Mouse (Mus musculus) monocyte, adult 5-6 weeks (primary cell): ENCODE data around the gene Usp37. TPM values are rescaled to one million over a fixed set of nuclear protein-coding genes. Genes with fewer than 3 reads are reported as not detected.

Experiments
- ATAC-seq: fragments of 153-309, 156-312 bp; replicated peaks from 2 replicates; pipeline ENCODE4 v1.8.0; 2017; ENCODE audit warnings: mild to moderate bottlenecking; ENCODE audit not compliant: low TSS enrichment, insufficient number of reproducible peaks, severe bottlenecking, poor library complexity, low FRiP score
- total RNA-seq: library from RNA; stranded (forward); fragments of 200-1000, 200-491, 200-594 nt; gene quantifications from 3 replicates; pipeline ENCODE4 v1.2.3, GENCODE M21; 2017

Usp37 gene
- total RNA-seq, 1 experiment from 2014 or later, result 19.4 TPM

DNA sequence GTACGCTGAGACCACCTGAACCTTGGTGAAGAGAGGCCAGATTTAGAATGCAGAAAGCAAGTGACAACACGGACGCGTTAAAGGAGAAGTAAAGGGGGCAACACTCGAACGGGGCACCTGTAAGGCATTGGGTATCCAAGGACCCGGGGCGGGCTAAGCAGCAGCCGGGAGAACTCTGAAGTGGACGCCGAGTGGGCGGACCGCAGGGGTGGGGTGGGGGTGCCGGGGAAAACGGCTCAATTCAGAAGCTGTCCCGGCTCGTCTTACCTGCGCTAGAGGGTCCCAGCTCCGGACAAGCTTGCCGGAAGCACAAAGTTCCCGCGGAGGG lies 38.7 kb downstream of the Usp37 start:
- ATAC-seq, result peak; percentile 3; the same call in 1 of the 2 replicates

DNA sequence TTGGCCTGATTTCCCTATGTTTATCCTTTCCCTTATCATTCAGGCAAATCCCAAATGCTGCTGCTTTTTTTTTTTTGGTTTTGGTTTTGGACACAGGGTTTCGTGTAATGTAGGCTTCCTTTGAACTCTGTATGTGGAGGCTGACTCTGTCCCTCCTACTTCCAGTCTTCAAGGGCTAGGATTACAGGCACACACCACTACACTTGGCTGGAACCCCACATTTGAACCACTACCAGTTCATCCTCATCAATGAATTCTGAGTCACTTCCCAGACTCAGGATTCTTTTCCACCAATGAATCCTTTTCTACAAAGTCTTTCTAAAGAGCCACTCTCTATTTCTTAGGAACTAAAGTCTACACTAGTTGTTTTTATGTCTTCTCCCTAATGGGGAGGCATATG lies 43.0 kb downstream of the Usp37 start:
- ATAC-seq, result no peak

DNA sequence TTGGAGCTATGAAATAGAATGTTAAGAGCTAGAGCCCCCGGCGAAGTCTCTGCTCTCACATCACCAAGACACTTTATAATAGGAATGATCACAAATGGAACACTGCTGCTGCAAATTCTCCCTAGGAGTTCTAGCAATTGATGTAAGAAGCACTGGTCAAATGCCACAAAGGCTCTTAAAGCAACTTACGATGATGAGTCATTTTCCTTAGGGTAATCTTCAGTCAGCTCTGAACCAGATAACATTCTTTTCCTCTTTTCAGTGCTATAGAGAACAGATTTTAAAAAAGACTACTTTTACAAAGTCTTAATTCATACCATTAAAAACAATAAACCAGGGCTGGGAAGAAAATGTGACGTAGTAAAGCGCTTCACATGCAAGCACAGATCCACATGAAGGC lies 58.3 kb downstream of the Usp37 start:
- no peak for ATAC-seq

DNA sequence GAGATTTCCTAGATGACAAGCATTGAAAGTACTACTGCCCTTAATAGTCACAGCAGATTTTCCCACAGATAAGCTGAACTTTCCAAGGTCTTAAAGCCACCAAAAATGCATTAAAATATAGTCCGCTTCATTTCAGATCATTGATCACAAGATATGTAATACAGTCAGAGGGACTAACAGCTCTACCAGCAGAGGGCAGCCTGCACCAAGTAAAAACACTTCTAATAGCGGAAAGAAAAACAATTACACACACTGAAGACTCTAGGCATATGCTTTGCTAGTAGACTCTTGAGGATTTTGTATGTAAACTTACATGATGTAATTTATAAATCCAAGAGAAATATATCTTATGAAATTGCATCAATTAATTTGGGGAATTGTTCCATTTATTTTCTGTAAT lies 83.8 kb downstream of the Usp37 start:
- ATAC-seq, result no peak

DNA sequence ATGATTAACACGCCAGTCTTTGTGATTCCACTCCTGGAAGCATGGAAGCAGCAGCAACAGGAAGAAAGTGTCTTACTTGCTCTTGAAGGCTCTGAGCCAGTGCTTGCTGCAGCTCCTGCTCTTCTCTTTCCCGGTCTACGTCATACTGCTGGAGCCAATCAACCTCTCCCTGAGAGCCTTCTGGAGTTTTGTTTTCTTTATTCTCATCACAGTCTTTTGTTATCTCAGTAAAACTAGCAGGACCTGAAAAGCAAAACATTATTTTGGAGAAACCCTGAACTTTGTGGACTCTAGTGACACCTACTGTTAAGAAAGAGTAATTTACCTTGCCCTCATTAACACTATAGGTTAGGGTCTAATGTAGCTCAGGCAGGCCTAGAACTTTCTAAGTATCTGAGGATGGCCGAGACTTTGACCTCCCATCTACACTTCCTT lies 91.5 kb downstream of the Usp37 start:
- ATAC-seq, result peak; percentile 82

DNA sequence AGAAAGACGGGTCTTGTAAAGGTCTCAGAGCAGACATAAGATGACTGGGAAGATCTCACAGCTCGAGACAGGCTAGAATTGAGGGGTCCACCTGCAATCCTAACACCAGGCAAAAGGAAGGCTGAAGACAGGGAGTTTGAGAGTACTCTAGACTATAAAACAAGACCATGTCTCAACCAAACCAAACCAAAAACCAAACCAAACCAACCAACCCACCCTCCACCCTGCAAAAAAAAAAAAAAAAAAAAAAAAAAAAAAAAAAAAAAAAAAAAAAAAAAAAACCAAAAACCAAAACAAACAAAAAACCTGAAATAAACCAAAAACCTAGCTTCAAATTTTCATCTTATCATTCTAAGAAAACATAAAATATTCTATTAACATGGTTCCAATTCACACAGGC lies 99.5 kb downstream of the Usp37 start:
- ATAC-seq, result no peak

DNA sequence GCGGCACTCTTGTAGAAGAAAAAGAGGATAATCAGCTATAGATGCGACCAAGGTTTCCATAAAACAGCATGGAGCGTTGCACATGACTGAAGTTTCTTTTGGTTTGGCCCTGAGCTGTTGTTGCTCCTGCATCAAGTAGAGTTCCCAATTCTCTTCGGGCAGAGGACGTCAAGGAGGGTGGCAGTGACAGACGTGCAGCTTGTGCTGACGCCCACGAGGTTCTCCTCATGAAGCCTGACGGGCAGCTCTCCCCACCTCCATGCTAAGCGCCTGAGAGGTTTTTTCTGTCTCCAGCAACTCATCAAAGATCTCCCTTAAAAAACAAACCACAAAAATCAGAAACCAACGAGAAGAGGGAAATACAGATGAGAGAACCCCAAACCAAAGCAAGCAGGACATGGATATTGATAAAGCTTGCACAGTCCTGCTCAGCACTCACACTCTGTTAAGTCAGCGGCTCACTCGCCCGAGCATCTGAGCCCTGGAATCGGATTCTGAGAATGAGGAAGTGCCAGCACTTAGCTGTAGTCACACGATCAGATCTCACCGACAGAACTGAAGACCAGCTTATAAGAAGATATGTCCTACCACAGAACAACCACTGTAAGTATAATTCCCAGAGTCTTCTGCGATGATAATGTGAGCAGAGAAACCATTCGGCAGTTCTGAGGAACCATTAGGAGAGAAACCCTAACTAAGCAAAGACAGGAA lies 104.8 kb downstream of the Usp37 start:
- ATAC-seq, result no peak

DNA sequence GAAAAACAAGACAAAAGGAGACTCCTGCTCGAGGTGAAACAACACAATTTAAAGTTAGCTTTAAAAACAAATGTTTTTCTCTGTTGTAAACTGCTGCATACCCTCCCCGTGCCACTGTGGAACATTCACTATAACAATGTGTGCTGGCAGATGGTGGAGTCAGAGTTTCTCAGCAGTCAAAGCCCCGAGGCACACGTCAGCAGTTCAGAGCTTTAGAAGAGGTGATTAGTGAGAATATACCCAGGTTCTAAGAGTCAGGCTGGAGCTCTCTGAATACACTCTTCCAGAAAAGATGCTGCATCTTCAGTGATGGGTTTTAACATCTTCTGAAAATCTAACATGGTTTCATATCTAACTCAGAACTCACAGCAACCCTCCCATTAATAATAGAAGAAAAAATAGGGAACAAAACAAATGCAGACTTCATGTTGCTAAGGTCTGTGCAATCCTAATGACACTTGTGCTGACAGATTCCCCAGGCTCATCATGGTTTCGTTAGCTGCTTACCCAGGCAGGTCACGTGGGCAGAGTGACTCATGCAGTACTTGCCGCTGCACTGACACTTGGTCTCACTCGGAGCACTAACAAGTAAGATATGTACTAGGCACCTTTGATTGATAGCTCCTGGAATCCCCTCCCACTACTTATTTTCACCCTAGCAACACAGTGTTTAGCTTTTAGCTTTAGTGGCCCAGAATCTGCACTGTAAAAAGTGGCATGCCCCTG lies 106.2 kb downstream of the Usp37 start:
- peak; percentile 49; the same call in 1 of the 2 replicates for ATAC-seq

DNA sequence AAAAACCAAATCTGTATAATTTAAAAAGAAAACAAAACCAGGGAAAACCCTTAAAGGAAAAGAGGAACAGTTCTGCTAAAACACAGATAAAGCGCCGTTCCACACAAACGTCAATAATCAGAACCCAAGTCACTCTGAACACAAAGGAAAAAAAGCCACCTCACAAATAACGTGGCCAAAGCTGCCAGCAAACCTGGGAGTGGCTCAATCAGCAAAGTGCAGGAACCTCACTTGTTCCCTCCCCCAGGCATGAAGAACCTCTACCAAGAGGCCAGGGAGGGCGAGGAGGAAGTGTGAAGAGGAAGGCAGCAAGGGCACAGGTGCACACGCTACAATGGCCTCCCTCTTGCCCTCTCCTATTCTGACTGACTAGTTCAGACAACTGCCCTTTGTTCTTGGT lies 108.5 kb downstream of the Usp37 start:
- peak; percentile 73; the same call in 1 of the 2 replicates for ATAC-seq

DNA sequence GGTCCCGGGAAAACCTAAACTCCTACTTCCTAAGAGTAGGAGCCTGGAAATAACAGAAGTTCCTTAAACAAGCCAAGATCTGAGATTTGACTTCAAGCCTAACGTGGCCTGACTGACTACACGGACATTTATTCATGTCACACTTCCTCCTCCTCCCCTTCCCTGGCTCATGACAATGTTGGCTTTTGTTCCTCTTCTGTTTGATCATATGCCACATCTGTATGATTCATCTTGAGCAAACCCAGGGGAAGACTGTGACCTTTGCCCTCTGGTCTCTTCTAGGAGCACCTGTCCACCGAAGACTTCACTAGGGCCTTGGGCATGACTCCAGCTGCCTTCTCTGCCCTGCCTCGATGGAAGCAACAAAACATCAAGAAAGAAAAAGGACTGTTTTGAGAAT lies 109.5 kb downstream of the Usp37 start:
- ATAC-seq, result peak; percentile 87

DNA sequence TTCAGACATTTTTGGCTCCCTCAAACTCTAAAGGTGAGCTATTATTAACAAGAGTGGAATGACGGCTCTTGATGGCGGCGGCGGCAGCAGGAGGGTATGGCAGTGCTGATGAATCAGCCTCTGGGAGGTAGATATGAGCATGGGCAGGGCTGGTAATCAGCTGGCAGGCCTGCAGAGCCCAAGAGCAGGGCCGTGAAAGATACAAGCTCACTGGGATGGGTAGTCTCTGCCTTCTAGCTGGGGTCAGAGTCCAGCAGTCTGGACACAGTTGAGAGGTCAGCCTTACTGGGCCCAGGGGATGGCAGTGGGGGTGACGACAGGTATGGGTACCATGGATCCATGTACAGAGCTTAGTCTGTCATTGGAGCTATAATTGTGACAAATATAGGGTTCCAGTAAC lies 110.9 kb downstream of the Usp37 start:
- no peak for ATAC-seq

DNA sequence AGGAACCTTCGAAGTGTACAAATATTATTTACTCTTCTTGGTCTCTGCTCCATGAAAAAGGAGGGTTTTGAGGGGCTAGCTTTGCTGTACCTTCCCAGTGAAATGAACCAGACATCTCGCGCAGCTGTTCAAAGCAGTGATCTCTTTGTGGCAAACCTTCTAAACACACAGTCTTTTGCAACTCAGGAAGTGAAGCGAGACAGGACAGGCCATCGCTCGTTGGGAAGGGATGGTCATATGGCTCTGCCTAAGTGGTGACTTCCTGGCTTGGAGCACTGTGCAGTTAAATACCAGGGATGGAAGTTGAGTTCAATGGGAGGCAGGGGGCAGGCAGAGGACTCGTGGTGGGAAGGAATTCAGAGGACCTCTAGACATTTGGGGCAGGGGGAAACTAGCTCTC lies 118.2 kb downstream of the Usp37 start:
- no peak for ATAC-seq

DNA sequence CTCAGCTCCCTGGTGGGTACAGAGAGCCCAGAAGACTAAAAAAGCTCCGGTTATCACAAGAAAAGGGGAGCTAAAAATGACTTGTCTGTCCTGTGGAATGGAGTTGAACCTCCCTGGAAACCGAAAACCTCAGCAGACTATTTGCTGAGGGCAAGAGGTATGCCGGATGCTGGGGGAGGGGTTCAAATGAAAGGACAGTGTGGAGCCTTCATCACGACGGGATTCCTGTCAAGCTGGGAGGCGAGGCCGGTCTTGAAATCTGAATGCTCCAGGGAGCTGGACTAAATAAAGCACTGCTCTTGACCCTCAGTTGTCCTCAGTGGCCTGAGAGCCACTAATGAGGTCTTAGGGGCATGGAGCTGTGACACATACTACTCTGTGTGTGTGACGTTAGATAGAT lies 120.9 kb downstream of the Usp37 start:
- no peak for ATAC-seq

DNA sequence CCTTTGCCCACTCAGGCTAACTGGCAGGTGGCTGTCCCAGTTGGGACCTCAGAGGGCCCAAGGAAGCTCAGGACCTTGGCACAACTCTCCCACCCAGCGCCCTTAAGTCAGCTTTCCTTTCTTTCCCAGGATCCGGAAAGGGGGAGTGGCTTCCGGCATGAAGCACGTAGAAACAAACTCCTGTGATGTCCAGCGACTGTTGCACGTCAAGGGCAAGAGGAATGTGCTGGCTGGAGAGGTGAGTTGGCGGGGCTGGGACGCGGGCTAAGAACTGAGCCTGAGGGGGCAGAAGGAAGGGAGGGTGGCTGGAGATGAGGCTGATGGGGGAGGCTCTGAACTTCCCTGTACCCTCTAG lies 124.7 kb downstream of the Usp37 start:
- no peak for ATAC-seq

DNA sequence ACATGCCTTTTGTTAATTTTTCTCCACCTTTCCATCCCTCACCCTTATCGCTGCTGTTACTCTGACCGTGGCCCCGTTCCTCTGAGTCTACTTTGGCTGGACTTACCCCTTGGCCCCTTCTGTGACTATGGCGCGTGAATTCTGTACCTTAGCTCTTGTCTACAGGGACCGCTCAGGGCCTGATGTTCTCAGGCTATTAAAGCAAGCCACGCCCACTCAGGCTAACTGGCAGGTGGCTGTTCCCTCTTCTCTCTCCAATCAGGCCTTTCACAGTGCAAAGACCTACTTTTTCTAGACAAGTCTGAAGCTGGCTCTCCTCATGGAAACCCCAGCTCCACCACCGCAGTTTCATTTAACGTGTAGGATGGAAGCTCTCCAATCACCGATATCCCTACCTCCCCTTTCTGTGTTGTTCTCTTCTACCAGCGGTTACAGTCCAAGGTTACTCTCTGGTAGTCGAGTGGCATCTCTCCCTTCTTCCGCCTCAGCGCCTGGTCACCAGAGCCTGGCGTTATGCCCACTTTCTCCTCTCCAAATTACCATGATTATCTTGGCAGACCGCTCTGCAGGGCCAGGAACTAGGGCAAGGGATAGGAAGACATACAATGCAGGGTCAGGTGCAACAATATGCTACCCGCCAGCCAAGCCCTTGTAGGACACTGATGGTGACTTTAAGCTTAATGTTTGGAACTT lies 125.2 kb downstream of the Usp37 start:
- no peak for ATAC-seq

DNA sequence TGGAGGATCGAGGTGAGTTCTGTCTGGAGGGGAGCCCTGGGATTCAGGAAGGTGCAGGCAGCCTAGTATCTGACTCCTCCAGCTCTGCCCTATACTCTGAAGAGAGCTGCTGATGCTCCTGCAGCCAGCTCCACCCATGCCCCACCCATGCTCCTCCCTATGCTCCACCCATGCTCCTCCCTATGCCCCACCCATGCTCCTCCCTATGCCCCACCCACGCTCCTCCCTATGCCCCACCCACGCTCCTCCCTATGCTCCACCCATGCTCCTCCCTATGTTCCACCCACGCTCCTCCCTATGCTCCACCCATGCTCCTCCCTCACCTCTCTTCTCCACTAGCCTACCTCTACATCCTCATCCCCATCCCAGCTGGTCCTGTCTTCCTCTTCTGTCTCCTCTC lies 128.9 kb downstream of the Usp37 start:
- no peak for ATAC-seq

DNA sequence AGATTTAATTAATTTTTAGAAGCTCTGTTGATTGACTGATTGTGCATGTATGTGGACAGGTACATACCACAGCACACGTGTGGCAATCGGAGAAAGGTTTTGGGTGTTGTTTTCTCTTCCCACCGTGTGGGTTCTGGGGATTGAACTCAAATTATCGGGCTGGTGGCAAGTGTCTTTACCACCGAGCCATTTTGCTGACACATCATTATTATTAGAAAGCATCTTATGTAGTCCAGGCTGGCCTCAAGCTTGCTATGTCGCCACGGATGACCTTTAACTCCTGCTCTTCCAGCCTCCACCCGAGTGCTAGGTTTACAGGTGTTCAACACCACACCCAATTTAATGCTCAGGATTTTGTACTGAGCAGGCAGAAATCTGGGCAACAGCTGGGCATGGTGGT lies 131.4 kb downstream of the Usp37 start:
- ATAC-seq, result no peak

DNA sequence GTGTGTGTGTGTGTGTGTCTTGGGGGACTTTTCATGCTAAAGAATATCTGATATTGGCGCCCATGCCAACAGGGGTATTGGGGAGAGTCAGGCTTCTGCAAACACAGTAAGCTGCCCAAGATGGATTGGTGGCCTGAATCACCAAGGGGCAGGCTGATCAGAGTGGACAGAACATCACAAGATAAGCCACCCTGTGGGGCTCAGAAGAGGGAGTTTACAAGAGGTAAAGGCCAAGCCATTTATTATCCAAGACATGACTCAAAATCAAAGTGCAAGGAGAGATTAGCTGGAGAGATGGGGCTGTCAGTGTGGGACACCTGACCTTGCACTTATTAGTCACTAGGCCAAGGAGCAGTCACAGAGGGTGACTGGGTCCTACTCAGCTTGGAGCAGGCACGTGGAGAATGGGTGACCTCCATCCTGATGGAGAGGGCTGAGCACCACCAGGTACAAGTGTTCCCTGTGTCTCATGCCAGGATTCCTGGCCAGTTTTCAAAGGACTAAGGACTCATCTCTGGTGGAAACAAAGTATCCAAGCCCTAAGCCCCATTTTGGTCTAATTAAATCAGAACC lies 132.2 kb downstream of the Usp37 start:
- no peak for ATAC-seq

DNA sequence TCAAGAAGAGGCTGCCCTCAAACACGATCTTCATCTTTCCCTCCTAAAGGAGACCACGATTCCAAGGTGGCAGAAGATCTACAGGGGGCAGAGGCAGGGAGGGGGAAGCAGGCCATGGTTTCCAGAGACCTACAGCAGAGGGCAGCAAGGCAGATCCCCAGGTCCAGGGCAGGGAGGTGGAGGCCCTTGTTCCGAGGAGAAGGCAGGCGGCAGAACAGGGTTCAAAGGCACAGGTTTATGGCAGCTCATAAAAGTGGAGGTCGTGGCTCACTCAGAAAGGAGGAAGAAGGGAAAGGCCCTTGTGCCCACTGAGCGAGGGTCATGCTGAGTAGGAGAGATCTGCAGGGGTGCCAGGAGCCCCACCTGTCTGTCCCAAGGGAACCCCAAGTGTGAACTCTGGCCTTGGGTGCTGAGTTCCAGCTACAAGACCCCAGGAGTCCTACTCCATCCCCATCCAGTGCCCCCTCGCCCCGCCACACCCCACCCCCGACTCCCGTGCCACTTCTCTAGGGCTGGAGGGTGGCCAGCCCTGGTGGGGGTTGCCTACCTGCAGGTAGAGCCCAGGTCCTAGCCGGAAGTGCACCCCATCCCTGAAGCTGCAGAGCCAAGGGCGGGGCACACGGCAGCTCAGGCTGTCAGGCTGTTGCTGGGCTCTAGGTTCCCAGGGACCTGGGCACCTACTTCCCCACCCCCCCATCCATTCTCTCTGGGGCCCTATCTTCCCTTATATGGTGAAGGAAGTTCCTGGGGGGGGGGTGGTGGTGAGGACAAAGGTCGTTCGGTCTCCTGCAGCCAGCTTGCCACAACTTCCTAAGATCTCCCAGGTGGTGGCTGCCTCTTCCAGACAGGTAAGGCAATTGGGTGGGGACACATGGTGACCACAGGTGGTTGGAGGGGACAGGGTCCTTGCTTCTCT lies 135.2 kb downstream of the Usp37 start, which contains the start of gene Vil1:
Gene Vil1, plus strand, starts transcription at position 788 of the 916 bp plus-strand sequence.
- ATAC-seq, result no peak
